Mouse (Mus musculus) ZHBTc4 (cell line): ENCODE data around the gene Tpcn1.

Experiments used
- DNase-seq: peaks from one replicate; pipeline ENCODE4 v3.0.0-alpha.2; 2011; ENCODE audit warnings: low read depth, low spot score

The Tpcn1 gene

GRCm38 (mm10) chr5:120588569-120589094 lies at the start of gene Tpcn1, which contains the start of gene Iqcd:
TSS of gene Tpcn1 (minus strand) at chr5:120588673.
TSS of gene Iqcd (plus strand) at chr5:120589016.
- peak; percentile 99 for DNase-seq

GRCm38 (mm10) chr5:120635633-120636032 lies 47.2 kb upstream of the Tpcn1 start:
- peak; percentile 72 for DNase-seq

- no peak for DNase-seq
Measured at GRCm38 (mm10) chr5:120634860-120635259, 46.4 kb upstream of the Tpcn1 start.

- no peak for DNase-seq
Measured at GRCm38 (mm10) chr5:120634131-120634530, 45.7 kb upstream of the Tpcn1 start, which contains the start of gene Cfap73. TSS of gene Cfap73 (minus strand) at chr5:120634235.

DNA sequence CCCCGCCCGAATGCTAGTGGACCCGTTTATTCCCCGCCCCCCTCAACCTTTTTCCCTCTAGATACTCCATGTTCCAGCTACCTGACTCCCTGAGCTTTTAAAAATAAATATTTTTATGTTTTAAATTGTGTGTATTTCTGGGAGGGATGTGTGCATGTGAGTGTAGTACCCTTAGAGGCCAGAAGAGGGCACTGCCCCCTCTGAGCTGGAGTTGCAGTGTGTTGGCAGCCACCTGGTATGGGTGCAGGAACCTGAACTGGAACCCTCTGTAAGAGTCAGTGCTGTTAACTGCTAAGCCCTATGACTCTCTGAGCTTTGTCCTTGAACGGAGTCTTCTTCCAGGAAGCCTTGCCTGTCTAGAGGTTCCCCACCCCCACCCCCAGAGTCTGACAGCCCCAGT lies 43.4 kb upstream of the Tpcn1 start:
- peak; percentile 50 for DNase-seq

- DNase-seq, result peak; percentile 50
Measured at GRCm38 (mm10) chr5:120631128-120631527, 42.7 kb upstream of the Tpcn1 start.

DNA sequence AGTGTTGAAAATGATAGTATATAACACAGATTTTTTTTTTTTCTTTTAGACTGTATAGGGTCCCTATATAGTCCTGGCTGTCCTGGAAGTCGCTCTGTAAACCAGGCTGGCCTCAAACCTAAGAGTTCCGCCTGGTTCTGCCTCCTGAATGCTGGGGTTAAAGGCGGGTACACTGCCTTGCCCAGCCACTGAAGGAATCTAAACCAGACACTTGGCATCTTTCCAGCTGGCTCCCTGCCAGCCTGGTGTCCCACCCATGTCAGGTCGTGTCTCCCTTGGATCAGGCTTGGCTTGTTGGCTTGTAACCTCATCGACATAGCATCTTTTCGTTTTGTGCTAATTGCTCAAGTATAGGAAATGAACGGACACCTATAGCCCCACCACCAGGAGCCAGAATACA lies 40.2 kb upstream of the Tpcn1 start:
- DNase-seq, result peak; percentile 56

DNA sequence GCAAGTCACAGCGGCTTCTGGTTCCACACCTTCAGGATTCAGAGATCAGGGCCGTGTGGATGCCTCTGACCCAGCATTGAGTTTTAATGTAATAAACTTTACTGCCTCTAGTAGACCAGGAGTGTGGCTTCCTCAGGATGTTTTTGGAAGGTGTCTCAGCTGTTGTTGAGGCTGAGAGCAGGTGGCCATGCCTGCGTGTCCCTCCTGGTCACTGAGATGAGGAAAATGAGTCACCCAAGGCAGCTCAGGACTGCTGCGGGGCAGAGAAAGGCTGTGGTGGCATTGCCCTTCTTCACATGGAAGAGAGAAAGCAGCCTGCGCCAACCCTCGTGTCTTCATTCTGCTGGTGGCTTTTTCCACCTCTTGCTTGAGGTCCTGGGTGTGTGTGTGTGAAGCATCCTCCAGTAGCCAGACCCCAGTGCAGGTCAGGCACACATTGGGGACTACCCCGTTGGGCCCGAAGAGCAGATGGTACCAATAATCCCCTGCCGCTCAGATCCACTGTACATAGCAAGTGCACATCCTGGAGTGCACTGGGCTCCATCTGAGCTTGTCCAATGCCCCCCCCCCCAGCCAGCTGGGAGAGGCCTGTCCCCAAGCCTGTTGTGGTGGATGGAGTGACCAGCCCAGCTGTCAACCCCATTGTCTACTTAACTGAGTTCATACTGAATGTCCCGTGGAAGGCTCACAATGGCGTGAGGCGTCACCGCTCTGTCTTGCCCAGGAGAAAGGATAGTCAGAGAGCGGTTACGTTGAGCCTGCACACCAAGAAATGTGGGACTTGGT lies 39.2 kb upstream of the Tpcn1 start:
- no peak for DNase-seq

DNA sequence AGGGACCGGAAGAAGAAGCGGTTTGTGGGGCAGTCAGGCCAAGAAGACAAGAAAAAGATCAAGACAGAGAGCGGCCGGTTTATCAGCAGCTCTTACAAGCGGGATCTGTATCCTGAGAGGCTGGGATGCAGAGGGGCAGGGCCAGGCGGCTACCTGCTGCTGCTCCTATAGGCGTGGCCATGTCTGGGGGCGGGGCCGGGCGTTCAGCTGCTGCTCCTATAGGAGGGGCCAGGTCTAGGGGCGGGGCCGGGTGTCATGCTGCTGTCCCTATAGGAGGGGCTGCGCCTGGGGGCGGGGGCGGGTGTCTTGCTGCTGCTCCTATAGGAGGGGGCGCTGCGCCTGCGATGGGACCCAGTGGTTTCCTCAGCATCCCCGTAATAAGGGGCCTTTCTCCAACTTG lies 37.9 kb upstream of the Tpcn1 start:
- peak; percentile 98 for DNase-seq

DNA sequence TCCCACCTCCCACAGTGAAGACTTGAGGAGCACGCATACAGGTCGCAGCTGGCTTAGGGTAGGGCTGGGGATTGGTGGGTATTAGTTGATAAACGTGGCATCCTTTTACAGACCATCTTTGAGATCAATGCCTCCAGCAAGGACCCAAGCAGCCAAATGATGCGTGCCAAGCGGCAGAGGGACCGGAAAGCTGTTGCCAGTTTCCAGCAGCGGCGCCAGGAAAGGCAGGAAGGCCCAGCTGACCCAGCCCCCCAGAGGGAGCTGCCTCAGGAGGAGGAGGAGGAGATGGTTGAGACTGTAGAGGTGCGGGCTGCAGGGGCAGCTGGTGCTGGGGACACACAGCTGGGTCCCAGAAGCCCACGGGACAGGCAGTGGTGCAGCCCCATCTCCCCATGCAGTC lies 36.0 kb upstream of the Tpcn1 start:
- DNase-seq, result no peak

DNA sequence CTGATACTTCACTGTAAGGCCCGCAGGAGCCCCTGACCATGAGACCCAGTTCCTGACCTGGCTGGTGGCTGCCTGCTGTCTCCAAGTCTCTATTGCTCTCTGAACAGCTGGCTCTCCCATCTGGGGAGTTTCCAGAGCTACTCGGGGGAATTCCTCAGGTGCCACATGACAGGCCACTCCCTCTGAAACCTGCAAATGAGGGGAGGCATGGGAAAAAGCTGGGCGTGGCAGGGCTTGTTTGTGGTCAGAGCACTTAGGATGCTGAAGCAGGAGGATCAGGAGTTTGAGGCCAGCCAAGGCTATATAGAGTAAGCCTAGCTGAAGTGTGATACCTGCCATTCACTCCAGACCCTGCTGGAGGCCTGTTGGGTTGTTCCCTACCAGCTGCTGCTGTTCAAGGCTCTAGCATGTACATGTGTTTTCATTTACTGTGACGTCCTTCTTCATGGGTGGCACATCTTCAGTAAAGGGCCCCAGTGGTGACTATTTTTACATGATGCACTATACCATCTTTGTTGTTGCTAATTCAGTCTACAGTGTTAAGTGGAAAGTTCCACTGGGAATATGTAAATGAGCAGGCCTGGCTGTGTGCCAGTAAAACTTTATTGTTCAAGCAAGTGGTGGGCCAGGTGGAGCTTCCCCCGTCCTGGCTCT lies 33.9 kb upstream of the Tpcn1 start:
- peak; percentile 79 for DNase-seq

DNA sequence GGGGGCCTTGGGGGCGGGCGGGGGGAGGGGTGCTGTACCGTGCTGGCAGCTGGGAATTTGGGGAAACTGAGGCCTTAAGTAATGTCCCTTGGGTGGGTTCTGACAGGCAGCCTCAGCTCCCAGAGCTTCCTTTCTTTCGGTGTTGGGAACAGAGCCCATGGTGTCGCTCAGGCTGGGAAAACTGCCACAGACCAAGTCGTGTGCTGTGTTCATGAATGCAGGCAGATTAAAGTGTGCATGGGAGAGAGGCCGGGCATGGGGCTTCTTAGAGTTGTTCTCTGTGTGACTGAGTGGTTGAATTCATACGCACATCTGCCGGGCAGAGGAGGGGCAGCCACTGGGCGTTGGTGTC lies 33.3 kb upstream of the Tpcn1 start:
- no peak for DNase-seq

DNA sequence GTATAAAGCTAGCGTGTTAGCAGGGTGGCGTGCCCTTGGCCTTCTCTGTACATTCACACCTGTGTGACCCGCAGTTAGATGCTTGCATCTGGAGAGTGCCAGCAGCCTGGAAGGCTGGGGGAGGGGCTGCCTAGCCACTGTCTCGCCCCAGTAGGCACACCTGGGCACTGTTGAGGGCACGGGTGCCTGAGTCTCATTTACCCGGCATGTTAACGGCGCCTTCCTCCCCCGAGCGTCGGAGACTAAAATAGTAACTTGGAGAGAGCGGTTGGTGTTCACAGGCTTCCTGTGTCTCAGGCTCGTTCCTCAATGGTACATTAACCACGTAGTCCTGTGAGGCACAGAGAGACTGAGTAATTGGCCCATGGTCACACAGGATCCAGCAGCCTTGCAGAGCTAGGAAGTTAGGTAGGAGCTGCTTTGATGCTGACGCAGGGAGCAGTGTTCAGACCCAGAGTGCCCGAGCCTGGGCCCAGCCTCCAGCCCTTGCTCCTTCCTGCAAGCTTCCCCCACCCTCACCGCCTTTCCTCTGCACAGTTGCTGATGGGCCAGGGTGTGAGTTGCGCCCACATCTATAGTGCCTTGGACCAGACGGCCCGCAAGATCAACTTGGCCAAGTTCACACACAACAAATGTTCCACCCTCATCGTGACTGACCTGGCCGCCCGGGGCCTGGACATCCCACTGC lies 32.7 kb upstream of the Tpcn1 start:
- DNase-seq, result no peak

DNA sequence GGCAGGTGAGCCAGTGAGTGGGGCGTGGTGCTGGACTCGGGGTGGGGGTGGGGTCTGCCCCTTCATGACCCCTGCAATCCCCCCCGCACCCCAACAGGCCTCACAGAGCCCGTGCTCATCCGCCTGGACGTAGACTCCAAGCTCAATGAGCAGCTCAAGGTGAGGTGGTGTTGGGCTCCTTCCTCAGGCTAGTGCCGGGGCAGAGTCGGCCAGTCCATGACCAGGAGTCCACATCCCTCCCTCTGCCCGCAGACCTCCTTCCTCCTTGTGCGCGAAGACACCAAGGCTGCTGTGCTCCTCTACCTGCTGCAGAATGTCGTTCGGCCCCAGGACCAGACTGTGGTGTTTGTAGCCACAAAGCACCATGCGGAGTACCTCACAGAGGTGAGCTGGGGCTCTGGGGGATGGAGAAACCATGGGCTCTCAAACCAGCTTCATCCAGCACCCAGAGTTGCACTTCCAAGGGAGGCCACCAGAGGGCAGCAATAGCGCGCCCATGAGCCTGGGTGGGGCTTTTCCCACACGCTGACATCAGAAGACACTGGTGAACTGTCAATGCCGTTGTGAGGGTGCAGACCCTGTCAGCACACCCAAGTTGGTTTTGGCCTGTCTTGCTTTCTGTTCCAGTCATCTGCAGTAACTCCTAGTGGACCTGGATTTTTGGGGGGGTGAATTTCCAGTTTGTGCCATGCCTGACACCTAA lies 32.1 kb upstream of the Tpcn1 start:
- DNase-seq, result peak; percentile 93

DNA sequence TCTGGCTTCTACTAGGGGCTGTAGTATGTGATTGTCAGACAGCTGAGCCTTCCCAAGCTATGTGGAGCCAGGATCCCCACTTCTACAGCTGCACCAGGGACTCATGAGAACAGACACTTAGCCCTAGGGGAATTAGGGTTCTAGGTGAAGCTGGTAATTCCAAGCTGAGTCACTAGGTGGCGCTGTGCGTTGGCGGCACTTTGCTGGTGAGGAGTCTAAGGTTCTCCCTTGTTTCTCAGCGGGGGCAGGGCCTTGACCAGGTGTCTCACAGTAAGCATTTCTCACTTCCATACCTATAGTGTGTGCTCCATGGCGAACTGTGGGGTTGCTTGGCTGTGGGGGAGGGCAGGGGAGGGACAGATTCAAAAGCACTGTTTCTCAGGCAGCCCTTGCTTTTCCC lies 30.7 kb upstream of the Tpcn1 start:
- DNase-seq, result peak; percentile 88

DNA sequence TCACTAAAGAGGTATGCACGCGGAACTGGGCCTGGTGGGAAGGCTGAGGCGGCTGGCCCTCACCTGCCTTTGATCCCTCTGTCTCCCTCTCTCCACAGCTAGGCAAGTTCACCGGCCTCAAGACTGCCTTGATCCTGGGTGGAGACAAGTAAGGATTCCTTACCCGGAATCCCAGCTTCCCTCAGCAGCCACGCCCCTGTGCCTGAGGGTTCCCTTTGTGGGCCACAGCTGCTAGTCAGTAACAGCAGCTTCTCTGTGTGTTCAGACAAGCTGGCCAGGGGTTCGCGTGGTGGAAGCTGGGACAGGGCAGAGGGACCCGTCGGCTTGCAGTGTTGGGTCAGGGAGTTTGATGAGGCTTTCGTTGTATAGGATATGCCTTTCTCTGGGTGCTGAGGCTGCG lies 30.3 kb upstream of the Tpcn1 start:
- peak; percentile 91 for DNase-seq

- DNase-seq, result peak; percentile 91
Measured at GRCm38 (mm10) chr5:120615903-120616302, 27.4 kb upstream of the Tpcn1 start.

GRCm38 (mm10) chr5:120612822-120613604 lies 24.5 kb upstream of the Tpcn1 start:
- peak; percentile 100 for DNase-seq

- DNase-seq, result peak; percentile 97
Measured at GRCm38 (mm10) chr5:120612442-120612821, 24.0 kb upstream of the Tpcn1 start, which contains the start of the genes Rita1 and Ddx54. TSS of gene Rita1 (minus strand) at chr5:120612589. TSS of gene Ddx54 (plus strand) at chr5:120612739.

DNA sequence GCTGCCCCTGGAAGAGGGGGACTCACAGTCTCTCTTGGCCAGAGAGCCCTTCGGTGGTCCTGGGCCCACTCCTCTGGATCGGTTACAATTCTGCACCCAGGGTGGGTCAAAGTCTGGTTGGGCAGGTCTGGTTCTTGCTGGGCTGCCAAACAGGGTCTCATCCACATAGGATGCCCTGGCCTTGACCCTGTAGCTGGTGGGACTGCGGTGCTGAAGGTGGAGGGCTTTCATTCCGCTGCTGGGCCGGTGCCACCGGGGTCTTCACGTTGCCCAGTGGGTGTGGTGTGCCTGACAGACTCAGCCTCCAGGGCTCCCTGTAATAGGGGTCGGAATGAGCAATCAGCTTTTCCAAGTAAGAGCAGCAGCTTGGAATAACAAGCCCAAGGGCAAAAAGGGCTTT lies 22.9 kb upstream of the Tpcn1 start:
- DNase-seq, result no peak

DNA sequence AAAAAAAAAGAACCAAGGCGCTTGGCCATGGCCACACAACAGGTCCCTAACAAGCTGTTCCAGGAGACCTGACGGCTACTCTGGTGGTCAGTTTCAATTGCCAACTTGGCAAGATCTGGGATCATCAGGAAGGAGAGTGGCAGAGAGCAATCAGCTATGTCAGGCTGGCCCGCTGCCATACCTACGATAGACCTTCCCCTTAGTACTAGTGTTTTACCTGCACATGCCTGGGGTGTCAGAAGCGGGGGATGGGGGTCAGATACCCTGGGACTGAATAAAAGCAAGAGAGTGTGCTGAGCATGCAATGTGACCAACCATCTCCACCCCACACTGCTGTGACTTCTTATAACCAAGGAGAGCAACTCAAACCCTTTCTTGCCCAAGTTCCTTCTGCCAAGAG lies 22.4 kb upstream of the Tpcn1 start:
- DNase-seq, result no peak
